Mouse (Mus musculus): Measurements from ENCODE around the gene Pip4k2a.
"Not testable (repeated sequence)": the region's sequence is repeated elsewhere in the genome, so short reads cannot be mapped to it uniquely, and the experiment has no call there.

Pip4k2a gene

DNA sequence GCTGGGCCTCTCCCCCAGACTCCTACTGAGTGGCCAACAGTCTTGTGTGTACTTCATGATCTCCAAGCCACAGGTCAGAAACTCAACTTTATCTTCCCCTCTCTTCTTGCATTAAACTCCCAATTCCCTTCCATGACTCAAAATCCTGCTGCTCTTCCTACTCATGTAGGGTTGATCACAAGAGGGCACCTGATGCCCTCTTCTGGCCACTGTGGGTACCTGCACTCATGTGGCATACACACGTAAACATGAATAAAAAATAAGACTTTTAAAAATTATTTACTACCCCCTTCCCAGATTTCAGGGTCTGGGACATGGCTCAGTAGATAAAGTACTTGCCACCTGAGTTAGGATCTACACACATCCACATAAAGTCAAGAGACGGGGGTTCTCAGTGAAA is 97.3 kb downstream of the Pip4k2a start:
- DNase-seq (ENCODE audit: low read depth, low spot score): no peak

DNA sequence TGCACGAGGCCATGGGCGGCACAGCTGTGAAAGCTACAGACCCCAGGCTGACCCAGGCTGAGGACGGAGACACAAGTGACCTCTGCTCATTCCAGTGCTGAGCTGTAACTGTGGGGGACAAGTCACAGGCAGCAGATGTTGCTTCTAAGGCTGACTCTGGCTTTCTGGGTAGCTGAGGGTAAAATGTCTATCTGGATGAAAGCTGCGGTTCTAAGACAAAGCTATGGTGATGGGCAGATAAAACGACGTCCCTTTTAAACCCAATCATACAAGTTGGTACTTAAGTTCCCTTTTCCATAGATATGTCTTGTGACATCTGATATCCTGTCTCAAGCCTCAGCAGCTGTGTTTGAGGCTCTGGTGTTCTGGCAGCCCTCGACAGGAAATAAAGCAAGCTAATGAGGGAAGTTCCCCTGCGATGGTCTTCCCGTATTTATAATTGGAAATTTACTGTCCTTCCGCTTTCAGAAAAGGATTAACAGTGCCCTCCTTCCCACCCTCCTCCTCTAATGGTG is 100.1 kb downstream of the Pip4k2a start:
- peak; percentile 54 for DNase-seq (ENCODE audit: low read depth, low spot score)

DNA sequence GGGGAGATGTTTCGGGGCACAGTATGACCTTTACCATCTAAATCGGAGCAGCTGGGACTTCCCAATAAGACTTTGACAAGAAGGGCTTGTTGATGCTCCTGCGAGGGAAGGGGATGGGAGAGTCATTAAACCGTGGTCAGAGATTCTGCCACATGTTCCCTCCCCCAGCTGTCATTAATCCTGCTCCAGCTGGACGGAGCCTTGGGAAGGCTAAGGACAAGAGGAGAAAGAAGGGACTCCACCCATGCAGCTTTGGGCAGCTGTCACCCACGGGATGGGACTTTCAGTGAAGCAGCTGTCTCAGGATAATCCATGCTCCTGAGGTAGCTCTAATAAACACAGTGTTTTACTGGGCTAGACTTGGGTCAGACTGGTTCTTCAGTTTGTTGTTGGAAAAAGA is 101.9 kb downstream of the Pip4k2a start:
- no peak for DNase-seq (ENCODE audit: low read depth, low spot score)

DNA sequence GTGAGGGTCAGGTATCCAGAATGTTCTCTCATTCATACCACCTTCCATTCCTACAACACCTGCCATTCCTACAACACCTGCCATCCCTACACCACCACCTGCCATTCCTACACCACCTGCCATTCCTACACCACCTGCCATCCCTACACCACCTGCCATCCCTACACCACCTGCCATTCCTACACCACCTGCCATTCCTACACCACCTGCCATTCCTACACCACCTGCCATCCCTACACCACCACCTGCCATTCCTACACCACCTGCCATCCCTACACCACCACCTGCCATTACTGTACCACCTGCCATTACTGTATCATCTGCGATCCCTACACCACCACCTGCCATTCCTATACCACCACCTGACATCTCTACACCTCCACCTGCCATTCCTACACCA is 104.6 kb downstream of the Pip4k2a start:
- DNase-seq (ENCODE audit: low read depth, low spot score): not testable (repeated sequence)

DNA sequence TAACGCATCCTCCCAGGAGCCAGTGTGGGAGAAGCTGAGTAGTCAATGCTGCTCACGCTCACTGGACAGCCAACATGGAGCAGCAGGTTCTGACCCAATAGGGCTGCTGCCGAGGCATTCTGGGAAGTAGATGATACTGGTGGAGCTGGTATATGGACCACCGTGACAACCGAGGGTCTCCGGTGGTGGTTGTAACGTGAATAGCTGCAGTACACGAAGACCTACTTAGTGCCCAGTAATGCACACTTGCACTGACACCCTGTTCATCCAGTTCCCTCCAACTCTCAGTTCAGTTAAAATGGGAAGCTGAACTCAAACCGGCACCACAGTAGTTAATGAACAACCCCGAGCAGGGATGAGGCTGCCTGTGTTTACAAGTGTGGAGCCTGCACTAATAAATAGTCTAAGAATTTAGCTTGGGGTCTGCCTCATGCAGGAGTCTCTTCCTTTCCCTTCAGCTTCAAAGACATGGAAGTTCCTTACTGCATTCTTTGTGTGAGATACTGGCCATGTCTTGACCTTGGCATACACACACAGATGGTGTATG is 105.9 kb downstream of the Pip4k2a start:
- no peak for DNase-seq (ENCODE audit: low read depth, low spot score)

DNA sequence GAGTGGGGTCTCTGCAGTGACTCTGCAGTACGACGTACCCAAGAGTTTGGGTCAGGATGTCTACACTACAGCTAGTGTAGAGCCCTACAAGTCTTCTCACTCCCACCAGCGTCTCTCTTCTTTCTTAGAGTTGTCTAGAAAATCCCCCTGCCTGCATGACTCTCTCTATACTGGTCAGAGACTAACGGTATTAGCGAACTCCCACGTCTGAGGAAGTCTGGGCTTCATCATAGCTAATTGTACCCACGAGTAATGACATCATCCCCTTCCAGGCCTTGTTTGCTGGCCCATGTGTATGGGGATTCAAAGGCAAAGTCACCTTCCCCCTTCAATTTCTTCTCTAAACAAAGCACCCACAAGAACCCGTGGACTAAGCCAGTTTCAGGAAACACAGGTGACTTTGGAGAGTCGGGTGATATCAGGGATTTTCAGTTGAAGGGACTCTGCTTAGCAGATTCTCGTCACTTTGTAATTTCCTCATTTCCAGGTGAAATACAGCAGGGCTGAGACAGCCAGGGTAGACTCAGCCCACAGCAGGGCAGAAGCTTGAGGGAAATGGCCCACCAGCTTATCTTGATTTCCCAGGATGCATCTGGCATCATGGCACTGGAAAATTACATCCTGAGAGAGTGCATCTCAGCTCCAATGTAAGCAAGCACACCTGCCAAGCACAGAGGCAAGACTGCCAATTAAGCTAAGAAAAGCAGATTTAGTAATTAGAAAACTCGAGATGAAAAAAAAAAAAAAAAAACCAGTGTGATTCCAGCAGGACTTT is 107.5 kb downstream of the Pip4k2a start:
- DNase-seq (ENCODE audit: low read depth, low spot score): no peak

DNA sequence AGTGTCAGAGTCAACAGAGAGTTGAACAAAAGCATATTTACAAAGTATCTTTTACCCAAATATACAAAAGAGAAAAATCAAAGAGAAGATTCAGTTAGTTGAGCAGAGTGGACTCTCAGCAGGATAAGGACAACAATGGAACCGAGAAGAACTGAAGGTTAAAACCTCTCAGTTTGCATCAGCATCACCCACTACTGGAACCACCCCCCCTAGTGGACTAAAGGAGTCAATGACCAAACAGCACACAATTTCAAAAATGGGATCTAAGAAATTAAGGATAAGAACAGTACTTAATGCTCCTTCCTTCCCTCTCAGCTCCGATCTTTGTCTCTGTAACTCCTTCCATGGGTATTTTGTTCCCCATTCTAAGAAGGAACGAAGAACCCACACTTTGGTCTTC is 113.6 kb downstream of the Pip4k2a start:
- peak; percentile 26 for DNase-seq (ENCODE audit: low read depth, low spot score)

DNA sequence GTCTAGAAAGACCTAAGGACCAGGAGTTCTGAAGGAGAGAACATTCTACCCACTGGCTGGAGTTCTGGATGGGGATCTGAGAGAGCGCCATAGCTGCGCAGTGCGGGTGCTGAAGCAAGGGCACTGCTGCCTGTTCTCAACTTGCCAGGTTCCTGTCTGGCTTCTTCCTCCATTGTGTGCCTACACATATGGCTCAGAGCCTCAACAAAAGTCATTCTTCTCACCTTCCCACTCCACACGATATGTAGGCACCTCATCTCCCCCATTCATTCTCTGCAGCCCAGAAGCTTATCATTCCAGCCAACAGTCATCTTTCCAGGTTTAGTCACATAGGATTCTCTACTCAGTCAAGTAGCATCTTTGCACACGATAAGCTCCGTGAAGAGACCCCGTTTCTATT is 123.3 kb downstream of the Pip4k2a start:
- no peak for DNase-seq (ENCODE audit: low read depth, low spot score)

DNA sequence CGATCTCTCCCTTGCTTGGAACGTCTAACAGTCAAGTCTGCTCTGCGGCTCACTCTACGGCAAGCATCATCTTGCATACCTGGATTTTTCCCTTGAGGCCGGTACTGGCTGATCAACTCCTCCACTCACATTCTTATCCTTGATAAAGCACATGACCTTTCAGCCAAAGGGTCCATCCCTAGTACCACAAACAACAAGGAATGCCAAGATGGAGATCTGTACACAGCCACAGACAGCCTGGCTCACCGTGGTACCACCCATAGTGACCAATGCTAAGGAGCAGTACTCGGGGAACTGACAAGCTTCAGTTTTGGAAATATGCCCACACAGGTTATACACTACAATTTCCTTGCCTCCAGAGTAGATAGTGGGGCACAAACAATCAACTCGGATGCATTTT is 123.9 kb downstream of the Pip4k2a start:
- no peak for DNase-seq (ENCODE audit: low read depth, low spot score)

DNA sequence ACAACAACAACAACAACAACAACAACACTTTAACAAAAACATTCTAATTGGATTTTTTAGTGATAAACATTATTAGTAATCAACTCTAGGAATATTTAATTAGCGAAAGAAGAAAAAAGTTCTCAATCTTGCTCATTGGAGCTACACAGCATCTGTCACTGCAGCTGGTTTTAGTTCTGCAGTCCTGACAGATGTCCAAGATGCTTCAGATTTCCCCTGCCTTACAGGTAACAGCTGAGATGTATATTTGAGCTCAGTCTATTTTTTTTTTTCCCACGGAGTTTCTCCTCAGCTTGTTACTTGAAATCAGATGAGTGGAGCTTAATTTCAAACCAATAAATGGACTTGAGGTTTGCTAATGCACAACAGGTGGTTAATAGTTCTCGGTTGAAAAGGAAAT is 124.5 kb downstream of the Pip4k2a start:
- no peak for DNase-seq (ENCODE audit: low read depth, low spot score)

DNA sequence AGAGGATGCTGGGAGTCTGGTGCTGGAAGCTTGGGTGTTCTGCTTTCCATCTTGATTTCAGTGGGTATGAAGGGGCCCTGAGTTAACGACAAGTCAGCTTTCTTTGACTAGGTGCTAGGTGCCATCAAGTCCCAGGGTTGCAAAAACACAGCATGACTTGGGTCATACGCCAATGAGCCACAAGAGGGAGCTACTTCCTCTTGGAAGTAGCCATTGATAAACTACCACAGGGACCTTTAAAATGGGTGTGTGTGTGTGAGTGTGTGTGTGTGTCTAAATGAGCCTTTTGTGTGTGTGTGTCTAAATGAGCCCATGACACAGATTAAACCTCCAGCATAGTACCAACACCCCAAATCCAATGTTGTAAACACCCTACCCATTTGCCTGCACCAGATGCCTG is 125.1 kb downstream of the Pip4k2a start:
- DNase-seq (ENCODE audit: low read depth, low spot score): peak; percentile 83

DNA sequence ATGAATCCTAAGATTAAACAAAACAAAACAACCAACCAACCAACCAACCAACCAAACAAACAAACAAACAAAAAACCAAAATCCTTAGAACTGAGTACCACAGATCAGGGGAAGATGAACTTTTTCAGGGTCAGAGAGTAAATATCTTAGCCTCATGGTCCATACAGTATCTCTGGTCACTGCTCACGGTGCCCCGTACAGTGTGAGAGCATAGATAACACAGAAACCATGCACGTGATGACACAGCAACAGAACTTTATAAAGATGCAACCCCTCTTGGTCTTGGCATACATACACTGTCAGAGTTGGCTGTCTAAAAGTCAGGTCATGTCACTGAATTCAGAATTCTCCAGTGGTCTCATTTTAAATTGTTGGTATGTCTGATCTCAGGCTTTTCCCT is 126.8 kb downstream of the Pip4k2a start:
- no peak for DNase-seq (ENCODE audit: low read depth, low spot score)

DNA sequence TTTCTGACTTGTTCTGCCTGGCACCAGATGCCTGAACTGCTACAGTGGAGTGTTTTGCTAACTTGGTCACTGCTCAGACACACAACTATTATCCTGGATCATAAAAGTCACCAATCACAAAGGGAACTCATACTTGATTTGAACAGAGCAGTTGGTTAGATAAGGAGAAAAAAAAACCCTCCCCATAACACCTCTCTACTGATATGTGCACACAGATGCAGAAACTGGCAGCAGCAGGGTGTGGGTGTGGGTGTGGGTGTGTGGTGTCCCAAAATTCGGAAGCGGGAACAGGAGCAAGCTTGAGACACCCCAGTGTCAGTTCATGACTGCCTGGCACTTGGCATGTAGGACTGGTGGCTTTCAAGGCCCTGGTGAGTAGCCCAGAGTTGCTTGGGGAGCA is 130.9 kb downstream of the Pip4k2a start:
- no peak for DNase-seq (ENCODE audit: low read depth, low spot score)

DNA sequence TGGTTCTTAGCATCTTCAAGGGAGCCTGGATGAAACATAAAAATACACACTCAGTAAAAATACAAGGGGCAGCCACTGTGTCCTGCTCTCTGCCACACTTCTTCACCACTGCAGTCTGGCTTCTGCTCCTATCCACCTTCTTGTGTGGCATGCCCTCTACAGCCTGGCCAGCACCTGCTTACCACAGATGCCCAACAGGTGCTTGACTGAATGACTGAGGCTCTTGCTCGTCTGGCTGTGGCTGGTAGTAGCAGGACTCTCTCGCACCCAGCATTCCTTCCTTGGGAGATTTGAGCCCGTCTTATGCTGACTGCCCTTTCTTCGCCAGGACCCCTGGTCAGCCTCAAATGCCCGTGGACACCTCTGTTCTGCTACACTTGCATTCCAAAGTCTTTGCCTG is 133.2 kb downstream of the Pip4k2a start:
- no peak for DNase-seq (ENCODE audit: low read depth, low spot score)

DNA sequence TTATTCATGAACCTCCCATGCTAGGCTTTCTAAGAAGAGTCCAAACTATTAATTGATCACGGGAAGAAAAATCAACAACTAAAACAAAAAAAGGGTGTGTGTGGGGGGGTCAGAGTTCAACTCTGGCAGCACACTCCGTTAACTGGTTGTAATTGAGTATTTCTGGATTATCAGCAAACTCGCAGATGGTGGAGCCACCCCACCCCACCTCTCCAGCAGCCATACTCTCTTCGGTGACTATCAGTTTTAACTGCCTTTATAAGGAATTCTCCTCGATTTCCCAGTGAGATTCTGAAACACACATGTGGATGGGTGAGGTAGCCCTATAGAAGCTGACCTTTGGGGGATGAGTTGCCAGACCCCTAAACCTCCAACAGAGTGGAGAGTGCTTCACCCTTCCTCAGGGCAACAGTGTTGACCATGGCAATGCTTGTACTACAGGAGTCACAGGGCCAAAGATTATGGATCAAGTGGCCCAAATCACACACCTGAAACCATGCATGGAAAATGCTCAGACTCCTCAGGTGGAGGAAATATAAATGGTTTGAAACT is 136.2 kb downstream of the Pip4k2a start:
- no peak for DNase-seq (ENCODE audit: low read depth, low spot score)

DNA sequence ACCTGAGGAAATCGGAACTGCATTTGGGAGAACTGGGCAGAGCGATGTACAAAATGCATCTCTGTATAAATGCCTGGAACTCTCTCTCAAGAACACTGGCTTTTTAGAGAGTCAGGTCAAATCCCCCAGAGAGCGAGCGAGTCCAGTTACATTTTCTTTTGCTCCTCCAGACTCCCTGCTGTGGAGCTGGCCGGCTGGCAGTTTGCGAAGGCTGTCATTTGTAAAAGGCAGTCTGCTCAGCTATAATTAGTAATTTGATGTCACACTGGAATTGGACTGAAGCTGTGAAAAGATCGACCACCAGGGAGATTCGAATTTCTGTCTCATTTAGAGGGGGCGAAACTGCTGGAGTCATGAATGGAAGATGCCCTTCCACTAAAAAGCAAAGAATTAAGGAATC is 137.2 kb downstream of the Pip4k2a start:
- DNase-seq (ENCODE audit: low read depth, low spot score): no peak

DNA sequence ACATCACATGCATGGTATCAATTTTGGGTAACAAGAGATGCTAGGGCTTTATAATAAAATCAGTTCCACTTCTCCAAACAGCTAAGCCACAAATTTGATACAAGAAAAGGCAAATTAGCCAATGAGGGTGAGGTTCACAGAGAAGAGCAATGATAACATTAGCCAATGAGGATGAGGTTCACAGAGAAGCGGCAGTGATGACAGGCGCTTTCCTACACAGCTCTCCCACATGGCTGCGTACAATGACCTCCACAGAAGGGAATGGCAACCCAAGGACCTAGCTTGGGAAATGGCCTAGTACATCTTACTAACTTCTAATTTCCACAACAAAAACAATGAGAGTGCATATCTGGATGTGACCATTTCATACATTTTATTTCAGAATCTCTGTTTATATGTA is 140.0 kb downstream of the Pip4k2a start:
- no peak for DNase-seq (ENCODE audit: low read depth, low spot score)

DNA sequence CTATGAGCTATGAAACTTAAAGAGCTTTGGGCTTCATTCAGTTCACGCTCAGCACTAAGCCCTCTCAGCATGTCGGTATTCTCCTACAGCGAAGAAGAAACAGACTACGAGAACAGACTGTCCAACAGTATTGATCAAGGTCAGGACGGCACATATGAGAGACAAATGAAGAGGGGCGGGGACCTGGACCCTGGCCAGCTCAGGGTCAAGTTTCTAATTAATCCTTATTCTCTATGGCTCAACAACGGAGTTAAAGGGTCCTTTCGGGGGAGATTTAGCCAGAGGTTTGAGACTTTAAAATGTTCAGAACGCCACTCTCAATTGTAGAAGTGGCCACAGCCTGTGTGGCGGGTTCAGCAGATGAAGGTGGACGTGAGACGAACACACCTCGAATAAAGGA is 141.5 kb downstream of the Pip4k2a start:
- no peak for DNase-seq (ENCODE audit: low read depth, low spot score)

DNA sequence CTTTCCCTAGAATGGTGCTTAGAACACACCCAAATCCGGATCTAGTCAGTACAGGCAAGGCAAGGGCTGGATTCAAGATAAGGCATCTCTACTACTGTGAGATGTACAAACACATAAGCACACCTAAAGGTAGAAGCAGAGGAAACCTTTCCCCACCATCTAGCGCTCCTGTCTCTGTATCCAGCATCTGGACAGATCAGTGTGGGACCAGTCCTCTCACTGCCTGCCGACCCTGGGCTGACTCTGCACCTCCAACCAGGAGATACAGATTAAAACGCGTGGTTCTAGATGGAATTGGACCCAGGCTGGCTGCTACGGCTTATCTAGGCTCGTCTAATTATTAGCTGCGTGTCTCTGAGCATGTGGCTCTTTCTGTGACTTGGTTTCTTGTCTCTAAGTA is 142.7 kb downstream of the Pip4k2a start:
- no peak for DNase-seq (ENCODE audit: low read depth, low spot score)

DNA sequence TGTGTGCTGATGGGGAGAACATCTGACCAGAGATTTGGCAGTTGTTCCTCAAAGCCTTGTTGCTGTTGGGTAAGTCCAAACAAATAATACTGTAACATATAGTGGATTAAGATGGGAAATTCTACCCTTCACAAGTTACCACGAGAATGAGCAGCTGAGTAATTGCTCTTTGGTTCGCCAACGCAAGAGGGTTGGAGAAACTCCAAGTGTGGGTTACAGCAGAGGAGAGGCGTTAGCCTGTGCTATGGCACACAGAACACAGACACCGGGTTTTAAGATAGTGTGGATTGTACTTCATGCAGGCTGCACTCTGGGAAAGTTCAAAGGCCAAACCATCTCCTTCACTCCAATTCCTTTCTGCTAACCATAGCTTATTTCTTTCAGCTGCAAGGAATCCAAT is 144.6 kb downstream of the Pip4k2a start:
- DNase-seq (ENCODE audit: low read depth, low spot score): no peak

DNA sequence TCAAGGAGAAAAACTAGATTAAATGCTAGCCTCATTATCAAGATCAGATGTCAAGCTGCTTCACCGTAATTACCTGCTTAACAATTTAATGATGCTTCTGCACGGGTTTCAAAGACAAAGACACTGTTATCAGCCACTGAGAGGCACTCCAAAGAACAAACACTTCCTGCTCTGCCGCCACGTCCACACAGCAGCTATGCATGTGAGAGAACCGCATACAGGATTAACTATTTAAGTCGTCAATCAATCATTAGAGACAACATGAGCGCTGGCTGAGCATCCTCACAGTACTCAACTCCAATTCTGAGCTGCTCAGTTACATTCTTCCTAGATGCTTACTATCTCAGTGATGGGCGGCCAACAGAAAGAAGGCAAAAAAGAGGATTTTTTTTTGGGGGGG is 147.3 kb downstream of the Pip4k2a start:
- DNase-seq (ENCODE audit: low read depth, low spot score): no peak

DNA sequence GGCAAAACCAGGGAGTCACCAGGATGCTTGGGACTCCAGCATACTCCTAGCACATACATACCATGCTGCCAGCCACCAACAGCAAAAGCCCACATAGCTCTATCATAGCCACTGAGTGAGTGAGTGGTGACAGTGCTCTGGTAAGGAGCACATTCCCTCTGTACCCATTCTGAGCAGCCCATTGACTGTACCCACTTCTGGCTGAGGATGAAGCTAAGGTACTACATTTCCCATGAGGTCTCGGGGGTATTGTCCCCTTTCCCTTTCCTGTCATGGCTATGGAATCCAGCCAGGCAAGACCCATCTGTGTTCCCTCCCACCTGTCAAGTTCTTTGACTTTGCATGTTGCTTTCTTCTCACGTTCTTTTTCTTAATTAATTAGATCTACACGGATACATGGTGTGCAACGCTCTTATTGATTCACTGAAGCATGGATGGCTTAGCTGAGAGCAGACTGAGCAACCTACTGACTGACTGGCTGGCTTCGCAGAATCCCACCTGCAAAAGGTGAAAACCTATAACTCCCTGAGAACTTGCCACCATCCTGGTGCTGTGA is 149.8 kb downstream of the Pip4k2a start:
- DNase-seq (ENCODE audit: low read depth, low spot score): no peak

DNA sequence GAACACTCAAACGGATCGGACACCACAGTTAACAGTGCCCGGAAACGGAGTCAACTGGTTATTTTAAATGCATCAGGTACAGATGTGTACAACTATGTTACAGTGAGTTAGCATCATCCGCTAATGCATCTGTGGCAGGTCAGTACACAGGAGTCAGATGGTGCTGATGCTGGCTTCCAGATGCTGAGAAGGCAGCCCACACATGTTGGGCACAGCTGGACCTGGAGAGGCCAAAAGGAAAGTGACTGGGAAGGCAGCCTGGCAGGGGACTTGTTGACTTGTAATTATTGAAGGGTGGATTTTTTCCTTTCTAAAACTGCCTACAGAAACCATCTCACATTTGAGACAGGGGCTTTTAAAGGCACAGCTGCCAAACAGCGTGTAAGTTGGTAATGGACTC is 155.4 kb downstream of the Pip4k2a start:
- no peak for DNase-seq (ENCODE audit: low read depth, low spot score)

All from CD4-positive helper T cell, adult 2 months (primary cell).